Mouse (Mus musculus) B cell, adult 2 months (primary cell): ENCODE measurements around the gene Lman2.

Experiments used
- DNase-seq, 2 experiments: peaks; one replicate each; pipeline ENCODE4 v3.0.0; 2022

Lman2 gene

DNA sequence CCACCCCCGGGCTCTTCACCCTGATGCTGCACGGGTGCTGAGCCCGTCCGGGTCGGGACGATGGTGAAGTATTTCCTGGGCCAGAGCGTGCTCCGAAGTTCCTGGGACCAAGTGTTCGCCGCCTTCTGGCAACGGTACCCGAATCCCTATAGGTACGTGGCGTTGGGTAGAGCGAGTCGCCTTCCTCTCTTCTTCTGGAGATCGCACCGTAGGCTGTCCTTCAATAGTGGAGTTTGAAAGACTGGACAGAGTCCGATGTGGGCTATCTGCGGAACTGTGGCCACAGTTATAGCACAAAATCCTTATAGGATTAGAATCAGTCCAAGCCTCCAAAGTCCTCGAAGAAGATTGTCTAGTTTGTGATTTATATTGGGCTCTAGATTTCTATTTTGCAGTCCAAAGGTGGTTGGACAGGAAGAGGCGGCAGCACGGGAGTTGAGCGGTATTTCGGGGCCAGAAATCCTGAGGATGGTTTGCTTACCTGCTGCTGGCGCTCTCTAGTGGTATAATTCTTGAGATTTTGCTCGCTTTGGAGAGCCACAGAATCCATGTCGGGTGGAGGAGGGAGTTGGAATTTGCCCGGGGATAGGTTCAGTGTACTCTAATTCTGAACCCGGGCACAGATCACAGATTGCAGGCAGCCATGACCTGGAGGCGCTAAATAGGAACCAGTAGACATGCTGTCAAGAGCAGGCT, 40.3 kb downstream of the Lman2 start:
- peak; percentile 37 to 40 for DNase-seq

DNA sequence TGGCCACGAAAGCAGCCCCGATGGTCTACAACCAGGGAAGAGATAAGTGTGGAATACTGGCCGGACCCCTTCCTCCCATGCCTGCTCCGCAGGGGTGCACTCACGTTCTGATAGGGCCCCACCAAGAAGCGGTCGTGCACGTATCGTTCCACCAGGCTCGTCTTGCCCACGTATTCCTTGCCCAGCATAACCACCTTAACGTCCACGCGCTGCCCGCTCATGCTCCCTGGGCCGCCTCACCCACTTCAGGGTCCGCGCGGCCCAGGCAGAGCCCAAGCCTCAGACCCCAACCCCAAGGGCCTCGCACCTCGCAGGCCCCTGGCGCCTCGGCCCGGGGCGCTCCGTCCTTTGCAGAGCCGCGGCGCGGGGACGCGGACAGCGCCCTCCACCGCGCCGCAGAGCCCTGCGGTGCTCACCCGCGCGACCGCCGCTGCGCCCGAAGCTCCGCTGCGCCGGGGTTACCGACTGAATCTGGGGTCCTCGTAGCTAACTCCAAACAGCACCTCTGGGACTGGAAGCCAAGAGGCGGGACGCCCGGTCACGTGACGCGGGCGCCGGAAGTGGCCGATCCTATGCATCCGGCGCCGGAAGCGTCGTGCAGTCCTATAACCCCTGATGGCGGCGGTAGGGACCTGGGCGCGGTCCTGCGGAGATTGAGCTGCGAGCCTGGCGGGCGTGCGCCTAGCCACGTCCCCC, 41.0 kb downstream of the Lman2 start, which contains the start of gene Rab24:
Gene Rab24, minus strand, starts transcription at position 513 of the 696 bp plus-strand sequence.
- DNase-seq = peak; percentile 88 to 90

GRCm38 (mm10) chr13:55319931-55320533, 42.6 kb downstream of the Lman2 start, which contains the start of gene Prelid1:
Gene Prelid1, plus strand, starts transcription at chr13:55320500.
- no peak for DNase-seq

DNA sequence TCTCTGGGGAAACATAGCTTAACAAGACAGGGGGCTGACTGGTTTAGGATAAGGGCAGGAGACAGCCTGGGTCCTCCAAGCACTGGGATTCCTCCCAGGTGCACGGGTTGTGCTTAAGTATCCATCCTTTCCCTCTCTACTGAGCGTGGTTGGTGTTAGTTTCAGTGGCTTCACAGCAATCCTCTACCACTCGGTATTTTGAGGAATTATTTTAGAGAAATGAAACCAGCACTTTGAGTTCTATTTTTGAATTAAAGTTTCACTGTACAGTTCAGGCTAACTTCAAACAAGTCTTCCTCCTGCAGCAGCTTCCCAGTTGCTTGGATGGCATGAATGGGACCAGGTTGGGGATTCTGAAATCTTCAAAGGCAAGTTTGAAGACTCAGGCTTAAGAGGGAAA, 44.2 kb downstream of the Lman2 start:
- peak; percentile 36 to 50 for DNase-seq

DNA sequence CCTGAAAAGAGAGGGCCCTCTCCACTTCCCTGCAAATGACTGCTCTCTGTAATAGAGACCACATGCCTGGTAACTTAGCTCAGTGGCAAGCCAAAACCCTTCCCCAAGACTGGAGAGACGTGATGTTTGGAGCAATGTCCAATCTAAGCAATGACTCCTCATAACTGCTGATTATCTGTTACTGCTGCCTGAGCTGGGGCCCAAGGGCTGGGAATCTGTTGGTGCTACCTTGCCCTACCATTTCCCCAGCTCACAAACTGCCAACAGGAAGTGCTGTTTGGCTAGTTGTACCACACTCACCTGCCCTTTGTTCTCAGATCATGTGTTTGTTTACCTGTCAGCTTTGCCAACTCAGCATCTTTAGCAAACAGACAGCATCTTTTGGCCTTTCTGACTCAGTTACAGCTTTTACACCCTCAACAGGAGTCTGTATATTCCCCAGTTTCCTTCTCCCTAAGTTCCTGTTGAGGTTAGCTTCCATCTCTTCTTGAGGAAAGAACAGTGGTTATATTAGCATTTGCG, 47.6 kb downstream of the Lman2 start:
- DNase-seq = no peak

GRCm38 (mm10) chr13:55313051-55313450, 49.5 kb downstream of the Lman2 start:
- DNase-seq = no peak

GRCm38 (mm10) chr13:55312028-55312630, 50.5 kb downstream of the Lman2 start:
- no peak for DNase-seq

GRCm38 (mm10) chr13:55300913-55301312, 61.7 kb downstream of the Lman2 start:
- no peak for DNase-seq

GRCm38 (mm10) chr13:55296760-55297159, 65.8 kb downstream of the Lman2 start:
- DNase-seq = no peak
